Mouse (Mus musculus) large intestine, adult 2 months (tissue): Measurements from ENCODE around the gene Hck. TPM values are rescaled to one million over a fixed set of nuclear protein-coding genes. Genes with fewer than 3 reads are reported as not detected.

ENCODE experiments used
- DNase-seq: peaks from one replicate; pipeline ENCODE4 v3.0.0-alpha.2; 2012; ENCODE audit warnings: low read depth, low spot score
- WGBS: fragments of 180-500 bp; shearing (Covaris S2); methylation state at CpG from one replicate; pipeline ENCODE4 v1.1.7; 2018; 5-methylcytosine and 5-hydroxymethylcytosine counted together
- polyA plus RNA-seq: library from polyadenylated mRNA; depleted of rRNA; stranded (reverse); fragments of >200 nt; gene quantifications from 2 replicates; pipeline ENCODE4 v1.2.3, GENCODE M21; 2012; rRNA removed

The Hck gene
- polyA plus RNA-seq, 1 experiment, result 18.0 TPM

- DNase-seq, result no peak
- 35% methylated on average over 2 of the region's 2 CpGs for WGBS
These were observed 77.9 kb downstream of the Hck start for GRCm38 (mm10) chr2:153186176-153186591.

GRCm38 (mm10) chr2:153187848-153188247, 79.6 kb downstream of the Hck start:
- DNase-seq, result no peak
- 87% methylated on average over 2 of the region's 2 CpGs for WGBS

- DNase-seq, result no peak
- WGBS, result 77% methylated on average over 2 of the region's 2 CpGs
These were observed 83.0 kb downstream of the Hck start for GRCm38 (mm10) chr2:153191242-153191641.

DNA sequence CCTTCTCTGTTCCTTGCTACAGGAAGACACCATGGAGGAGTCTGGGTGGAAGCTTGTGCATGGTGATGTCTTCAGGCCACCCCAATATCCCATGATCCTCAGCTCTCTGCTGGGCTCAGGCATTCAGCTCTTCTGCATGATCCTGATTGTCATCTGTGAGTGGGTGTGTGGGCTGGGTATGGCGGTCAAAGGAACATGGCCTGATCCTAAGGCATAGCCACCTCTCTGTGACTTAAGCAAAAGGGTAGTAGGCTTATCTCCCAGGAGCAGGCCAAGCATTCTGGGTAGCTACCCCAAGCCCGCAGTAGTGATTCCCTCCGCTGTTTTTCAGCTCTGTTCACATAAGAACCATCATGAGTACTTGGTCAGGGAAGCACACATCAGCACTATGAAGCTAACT, 86.0 kb downstream of the Hck start:
- DNase-seq, result no peak
- 98% methylated on average over 3 of the region's 3 CpGs for WGBS

DNA sequence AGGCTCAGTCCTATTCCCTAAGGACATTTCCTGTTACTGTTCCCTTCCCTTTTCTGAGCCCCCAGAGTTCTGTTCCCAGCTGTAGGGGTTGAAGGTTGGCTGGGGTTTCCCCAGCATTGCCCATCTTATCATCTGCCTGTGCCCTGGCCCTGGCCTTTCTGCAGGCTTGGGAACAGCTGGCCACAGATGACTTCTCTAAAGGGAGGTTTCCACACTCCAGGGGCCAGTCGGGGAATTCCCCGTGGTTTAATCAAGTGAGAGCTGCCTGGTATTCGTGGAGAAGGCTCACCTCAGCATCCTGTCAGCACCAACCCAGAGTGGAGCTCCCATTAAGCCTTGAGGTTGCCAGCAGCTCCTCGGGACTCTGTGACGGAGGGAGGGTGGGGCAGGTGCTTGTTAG, 90.2 kb downstream of the Hck start:
- WGBS, result 50% methylated on average over 5 of the region's 5 CpGs
- DNase-seq, result no peak

DNA sequence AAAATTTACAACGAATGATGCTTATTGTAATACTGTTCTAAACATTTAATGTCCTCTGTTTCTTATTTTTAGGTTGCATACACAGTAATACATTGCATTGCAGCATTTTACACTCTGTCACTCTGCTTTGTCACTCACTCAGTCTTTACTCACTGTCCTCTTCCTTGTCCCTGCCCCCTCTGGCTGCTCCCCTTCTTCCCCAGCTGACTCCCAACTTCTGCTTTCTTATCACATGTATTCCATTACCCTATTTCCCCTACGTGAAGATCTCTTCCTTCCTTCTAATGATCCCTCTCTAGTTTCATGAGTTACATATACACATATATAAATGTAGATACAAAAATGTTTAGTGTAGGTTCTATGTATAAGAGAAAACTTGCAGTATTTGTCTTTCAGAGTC, 90.8 kb downstream of the Hck start:
- 79% methylated on average over 2 of the region's 2 CpGs for WGBS

More for the DNA sequence above, 90.8 kb downstream of the Hck start:
- no peak for DNase-seq

Other genes with a start within 250 kb of the Hck start
- 0.04 and 0.10 TPM in 2 replicates for gene Mylk2, start 197.1 kb upstream of the Hck start, polyA plus RNA-seq
- 1.9 and 2.0 TPM in 2 replicates for gene Foxs1, start 175.3 kb upstream of the Hck start, polyA plus RNA-seq
- gene Dusp15, start 156.8 kb upstream of the Hck start, polyA plus RNA-seq, result 0.06 TPM in 1 of 2 replicates, not detected in the other
- gene Ttll9, start 146.0 kb upstream of the Hck start, polyA plus RNA-seq, result 0.12 TPM in 1 of 2 replicates, not detected in the other
- gene Pdrg1, start 93.0 kb upstream of the Hck start, polyA plus RNA-seq, result 30.5 and 34.0 TPM in 2 replicates
- 0.14 TPM in 2 replicates for gene Xkr7, start 76.6 kb upstream of the Hck start, polyA plus RNA-seq
- 3.5 and 7.5 TPM in 2 replicates for gene Ccm2l, start 42.5 kb upstream of the Hck start, polyA plus RNA-seq
- 37.3 and 48.4 TPM in 2 replicates for gene Tm9sf4, start 52.8 kb downstream of the Hck start, polyA plus RNA-seq
- gene Tspyl3, start 117.0 kb downstream of the Hck start, polyA plus RNA-seq, result 3.2 and 3.3 TPM in 2 replicates
- 13.2 and 19.3 TPM in 2 replicates for gene Plagl2, start 133.0 kb downstream of the Hck start, polyA plus RNA-seq
- gene Pofut1, start 133.1 kb downstream of the Hck start, polyA plus RNA-seq, result 16.7 and 22.5 TPM in 2 replicates
- gene Kif3b, start 182.9 kb downstream of the Hck start, polyA plus RNA-seq, result 7.1 and 9.3 TPM in 2 replicates
- gene Asxl1, start 237.4 kb downstream of the Hck start, polyA plus RNA-seq, result 8.0 and 10.3 TPM in 2 replicates